Mouse (Mus musculus) G1E (cell line): ENCODE measurements around the gene Fbxo3.

Source experiments
- CTCF ChIP-seq: IDR thresholded peaks from 2 replicates; pipeline ENCODE4 v1.5.1; 2012; ENCODE audit warnings: low read depth, low read length, inconsistent platforms, mixed read lengths
- POLR2AphosphoS5 ChIP-seq: IDR thresholded peaks from 2 replicates; pipeline ENCODE4 v1.6.1; 2012; ENCODE audit warnings: low read depth, low read length, inconsistent platforms; ENCODE audit not compliant: insufficient replicate concordance

DNA sequence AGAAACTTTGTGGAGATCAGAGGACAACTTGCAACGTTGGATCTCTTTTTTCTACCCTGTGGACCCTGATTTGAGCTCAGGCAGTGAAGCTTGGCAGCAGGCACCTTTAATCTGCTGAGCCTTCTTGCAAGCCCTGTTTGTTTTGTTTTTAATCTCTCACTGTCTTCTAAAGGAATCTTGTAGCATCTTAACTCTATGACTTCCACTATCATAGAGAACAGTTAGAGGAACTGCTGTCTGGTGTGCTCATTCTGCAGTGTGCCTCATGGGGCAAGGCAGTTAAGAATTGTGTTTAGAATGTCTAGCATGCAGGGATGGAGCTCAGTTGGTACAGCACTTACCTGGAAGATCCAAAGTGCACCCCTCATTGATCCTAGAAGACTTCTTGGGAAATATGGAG lies 72.4 kb downstream of the Fbxo3 start:
- TF ChIP-seq CTCF (no peak), POLR2AphosphoS5 (no peak)
